Mouse (Mus musculus) limb, embryonic 12.5 days (tissue): ENCODE data around the gene Cep295nl. TPM values are rescaled to one million over a fixed set of nuclear protein-coding genes. Genes with fewer than 3 reads are reported as not detected.
A peak's percentile ranks its signal among the peaks of the same experiment; 100 is the strongest.

Source experiments
- ATAC-seq: fragments of 200-750 bp; cut with Nextera tagmentation; 2 replicates; pipeline ENCODE4 v1.8.0; 2017; ENCODE audit warnings: low read depth, moderate TSS enrichment; ENCODE audit not compliant: insufficient number of reproducible peaks, insufficient read depth, low FRiP score, low TSS enrichment
- H3K27ac ChIP-seq: fragments of 300-500 bp; sonication (generic); 2 replicates; pipeline ENCODE4 v1.5.1; 2016; ENCODE audit warnings: mild to moderate bottlenecking, moderate library complexity
- H3K27me3 ChIP-seq: fragments of 300-500 bp; sonication (generic); 2 replicates; pipeline ENCODE4 v1.6.1; 2016; ENCODE audit warnings: mild to moderate bottlenecking, moderate library complexity
- H3K36me3 ChIP-seq: fragments of 300-500 bp; sonication (generic); 2 replicates; pipeline ENCODE4 v1.6.1; 2016; ENCODE audit warnings: mild to moderate bottlenecking, moderate library complexity
- H3K4me1 ChIP-seq: fragments of 300-500 bp; sonication (generic); replicated peaks from 2 replicates; pipeline ENCODE4 v1.6.1; 2016
- H3K4me2 ChIP-seq: fragments of 300-500 bp; sonication (generic); 2 replicates; pipeline ENCODE4 v1.6.1; 2016; ENCODE audit warnings: mild to moderate bottlenecking, moderate library complexity
- H3K4me3 ChIP-seq: fragments of 300-500 bp; sonication (generic); replicated peaks from 2 replicates; pipeline ENCODE4 v1.5.1; 2016; ENCODE audit warnings: mild to moderate bottlenecking
- H3K9ac ChIP-seq: fragments of 300-500 bp; sonication (generic); replicated peaks from 2 replicates; pipeline ENCODE4 v1.6.1; 2016; ENCODE audit warnings: mild to moderate bottlenecking, moderate library complexity
- H3K9me3 ChIP-seq: fragments of 300-500 bp; sonication (generic); 2 replicates; pipeline ENCODE4 v1.6.1; 2016; ENCODE audit warnings: mild to moderate bottlenecking, moderate library complexity
- WGBS: fragments of 180-500 bp; shearing (Covaris S2); methylation state at CpG from one replicate; pipeline ENCODE4 v1.1.7; 2016; 5-methylcytosine and 5-hydroxymethylcytosine counted together
- polyA plus RNA-seq: library from polyadenylated mRNA; unstranded; fragments of >200 nt; fragmentation: Nextera tagmentation; extraction: Ambion mirVana; gene quantifications from 2 replicates; pipeline ENCODE4 v1.2.1, GENCODE M21; 2016

Gene Cep295nl
- polyA plus RNA-seq, 1 experiment from 2014 or later: 0.59 TPM

DNA sequence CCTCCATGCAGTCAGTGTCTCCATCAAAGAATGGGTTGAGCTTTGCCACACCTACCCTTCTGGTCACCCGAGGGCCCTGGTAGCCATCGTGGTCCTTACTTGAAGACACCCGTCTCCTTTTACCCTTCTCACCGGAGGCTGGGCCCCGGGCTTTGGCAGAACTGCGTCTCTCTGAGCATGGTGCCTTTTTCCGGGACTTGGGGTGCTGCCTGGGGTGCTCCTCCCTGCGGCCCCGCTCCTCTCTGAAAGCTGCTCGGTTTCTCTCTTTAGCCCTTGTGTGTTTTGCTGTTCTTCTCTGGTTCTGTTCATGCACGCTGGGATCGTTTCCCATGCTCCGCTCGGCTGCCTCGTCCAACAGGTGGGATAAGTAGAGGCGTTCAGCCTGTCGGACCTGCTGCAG, 8.9 kb downstream of the Cep295nl start:
- Histone ChIP-seq H3K27me3 (no peaks in the 10 kb centered on the region), H3K4me2 (no peak overlapping the region), H3K36me3 (peaks cover 45% of the 10 kb centered on the region), H3K4me1 (peaks cover 12% of the 10 kb centered on the region), H3K4me3 (no peak overlapping the region), H3K9ac (no peak overlapping the region), H3K27ac (no peak overlapping the region), H3K9me3 (no peaks in the 10 kb centered on the region)
- no peak for ATAC-seq
- WGBS: 89% methylated on average over 17 of the region's 17 CpGs

DNA sequence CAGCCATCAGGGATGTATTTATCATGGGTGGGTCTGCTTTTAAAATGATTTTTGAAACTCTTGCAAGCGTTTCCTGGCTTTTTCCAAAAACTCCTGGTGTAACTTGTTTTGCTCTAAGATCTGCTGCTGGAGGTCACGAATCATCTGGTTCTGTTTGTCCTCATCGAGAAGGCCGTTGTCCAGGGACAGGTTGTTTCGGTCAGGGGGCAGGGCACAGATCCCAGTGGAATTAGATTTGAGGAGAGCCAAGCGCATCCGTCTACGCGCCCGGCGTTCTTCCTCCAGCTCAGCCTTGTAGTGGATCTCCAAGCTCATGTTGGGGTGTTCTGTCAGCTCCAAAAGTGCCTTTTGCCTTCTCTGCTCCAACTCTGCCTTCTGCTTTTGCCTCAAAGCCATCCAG, 9.9 kb downstream of the Cep295nl start:
- H3K27ac ChIP-seq: no peak overlapping the region
- peaks cover 45% of the 10 kb centered on the region for H3K36me3 ChIP-seq
- WGBS: 89% methylated on average over 11 of the region's 11 CpGs

DNA sequence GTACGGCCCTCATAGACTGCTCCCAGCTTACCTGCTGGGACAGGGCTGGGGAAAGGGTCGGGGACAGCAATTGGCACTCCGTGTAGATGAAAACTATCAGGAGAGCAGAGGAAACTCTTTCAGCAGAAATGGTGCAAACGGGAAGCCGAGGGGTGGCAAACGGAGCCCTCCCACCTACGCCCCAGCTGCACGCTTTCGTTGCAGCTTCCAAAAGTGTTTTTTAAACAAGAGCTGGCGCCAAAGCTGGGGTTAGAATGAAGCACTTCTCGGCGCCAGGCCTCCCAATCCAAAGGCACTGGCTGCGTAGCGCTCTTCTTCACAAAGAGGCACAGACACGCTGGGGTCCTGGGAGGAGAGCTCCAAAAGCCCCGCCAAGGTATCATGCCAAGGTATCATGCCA, 11.5 kb downstream of the Cep295nl start:
- Histone ChIP-seq H3K4me2 (no peak overlapping the region), H3K27me3 (no peaks in the 10 kb centered on the region), H3K9me3 (no peaks in the 10 kb centered on the region), H3K27ac (no peak overlapping the region), H3K36me3 (peaks cover 45% of the 10 kb centered on the region), H3K9ac (no peak overlapping the region), H3K4me3 (no peak overlapping the region), H3K4me1 (peaks cover 37% of the 10 kb centered on the region)
- no peak for ATAC-seq
- 95% methylated on average over 16 of the region's 16 CpGs for WGBS

More for the DNA sequence above, 9.9 kb downstream of the Cep295nl start:
- Histone ChIP-seq H3K4me1 (peaks cover 22% of the 10 kb centered on the region), H3K27me3 (no peaks in the 10 kb centered on the region), H3K4me2 (no peak overlapping the region), H3K9me3 (no peaks in the 10 kb centered on the region), H3K9ac (no peak overlapping the region), H3K4me3 (no peak overlapping the region)
- no peak for ATAC-seq

DNA sequence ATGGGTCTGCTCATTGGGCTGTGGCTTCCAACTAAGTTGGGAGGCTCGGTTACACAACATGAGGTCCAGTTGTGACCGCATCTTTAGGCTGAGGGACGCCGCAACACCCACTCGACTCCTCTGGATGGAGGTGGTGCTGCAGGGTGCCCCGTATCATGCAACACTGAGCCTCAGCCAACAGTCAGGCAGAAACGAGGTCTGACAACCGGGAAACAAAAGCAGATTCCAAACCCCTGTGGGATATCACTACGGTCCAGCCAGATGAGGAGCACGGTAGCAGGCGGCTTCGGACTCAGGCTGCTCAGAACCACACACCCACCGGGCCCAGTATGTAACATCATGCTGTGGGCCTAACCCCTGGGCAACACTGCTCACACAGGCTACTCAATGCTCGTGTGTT, 11.9 kb downstream of the Cep295nl start:
- no peak overlapping the region for H3K9ac ChIP-seq
- peaks cover 45% of the 10 kb centered on the region for H3K36me3 ChIP-seq
- H3K4me3 ChIP-seq: no peak overlapping the region
- no peak overlapping the region for H3K4me2 ChIP-seq
- WGBS: 96% methylated on average over 14 of the region's 14 CpGs
- ATAC-seq: no peak
- H3K27ac ChIP-seq: no peak overlapping the region
- no peaks in the 10 kb centered on the region for H3K27me3 ChIP-seq
- H3K9me3 ChIP-seq: no peaks in the 10 kb centered on the region
- H3K4me1 ChIP-seq: peaks cover 38% of the 10 kb centered on the region

DNA sequence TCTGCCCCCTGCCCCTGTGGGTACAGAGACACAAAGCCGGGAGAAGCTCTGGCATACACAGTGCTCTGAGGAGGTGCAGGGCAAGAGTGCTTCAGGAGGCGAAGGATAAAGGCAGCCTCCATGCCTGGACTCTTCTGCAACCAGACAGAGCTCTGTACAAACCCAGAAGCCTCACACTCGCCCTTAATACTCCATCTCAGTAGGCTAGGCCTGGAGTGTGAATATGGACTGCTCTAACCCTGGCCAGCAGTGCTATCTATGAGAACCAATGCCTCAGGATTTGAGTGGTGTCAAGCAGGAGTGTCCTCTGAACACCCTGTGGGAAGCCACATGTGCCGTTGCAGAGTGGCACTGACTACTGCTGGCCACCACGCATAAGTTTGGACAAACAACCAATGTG, 13.4 kb downstream of the Cep295nl start:
- Histone ChIP-seq H3K9me3 (no peaks in the 10 kb centered on the region), H3K36me3 (peaks cover 44% of the 10 kb centered on the region), H3K4me1 (peaks cover 52% of the 10 kb centered on the region), H3K9ac (no peak overlapping the region), H3K27me3 (no peaks in the 10 kb centered on the region), H3K27ac (no peak overlapping the region), H3K4me3 (no peak overlapping the region), H3K4me2 (no peak overlapping the region)
- ATAC-seq: no peak
- WGBS: 91% methylated on average over 5 of the region's 5 CpGs

DNA sequence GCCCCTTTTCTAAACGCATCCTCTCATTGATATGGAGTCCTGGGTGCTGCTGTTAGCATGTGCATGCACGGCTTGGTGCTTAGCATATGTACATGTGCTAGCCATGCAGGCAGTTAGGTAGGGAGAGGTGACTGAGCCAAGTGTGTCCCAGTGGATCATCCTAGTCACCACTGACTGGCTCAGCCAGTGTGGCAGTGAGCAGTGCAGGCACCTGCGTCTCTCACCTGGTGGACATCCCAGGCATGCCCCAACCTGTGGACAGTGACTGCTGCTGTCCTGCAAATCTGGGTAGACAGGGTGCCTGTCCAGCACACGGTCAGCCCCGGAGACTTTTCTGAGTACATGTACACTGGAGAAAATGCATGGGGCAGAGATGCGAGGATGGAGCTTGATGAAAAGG, 13.8 kb downstream of the Cep295nl start:
- Histone ChIP-seq H3K27me3 (no peaks in the 10 kb centered on the region), H3K9ac (no peak overlapping the region), H3K4me2 (no peak overlapping the region), H3K9me3 (no peaks in the 10 kb centered on the region), H3K4me1 (peaks cover 56% of the 10 kb centered on the region), H3K27ac (no peak overlapping the region), H3K36me3 (peaks cover 40% of the 10 kb centered on the region), H3K4me3 (no peak overlapping the region)
- ATAC-seq: no peak
- 94% methylated on average over 6 of the region's 6 CpGs for WGBS

DNA sequence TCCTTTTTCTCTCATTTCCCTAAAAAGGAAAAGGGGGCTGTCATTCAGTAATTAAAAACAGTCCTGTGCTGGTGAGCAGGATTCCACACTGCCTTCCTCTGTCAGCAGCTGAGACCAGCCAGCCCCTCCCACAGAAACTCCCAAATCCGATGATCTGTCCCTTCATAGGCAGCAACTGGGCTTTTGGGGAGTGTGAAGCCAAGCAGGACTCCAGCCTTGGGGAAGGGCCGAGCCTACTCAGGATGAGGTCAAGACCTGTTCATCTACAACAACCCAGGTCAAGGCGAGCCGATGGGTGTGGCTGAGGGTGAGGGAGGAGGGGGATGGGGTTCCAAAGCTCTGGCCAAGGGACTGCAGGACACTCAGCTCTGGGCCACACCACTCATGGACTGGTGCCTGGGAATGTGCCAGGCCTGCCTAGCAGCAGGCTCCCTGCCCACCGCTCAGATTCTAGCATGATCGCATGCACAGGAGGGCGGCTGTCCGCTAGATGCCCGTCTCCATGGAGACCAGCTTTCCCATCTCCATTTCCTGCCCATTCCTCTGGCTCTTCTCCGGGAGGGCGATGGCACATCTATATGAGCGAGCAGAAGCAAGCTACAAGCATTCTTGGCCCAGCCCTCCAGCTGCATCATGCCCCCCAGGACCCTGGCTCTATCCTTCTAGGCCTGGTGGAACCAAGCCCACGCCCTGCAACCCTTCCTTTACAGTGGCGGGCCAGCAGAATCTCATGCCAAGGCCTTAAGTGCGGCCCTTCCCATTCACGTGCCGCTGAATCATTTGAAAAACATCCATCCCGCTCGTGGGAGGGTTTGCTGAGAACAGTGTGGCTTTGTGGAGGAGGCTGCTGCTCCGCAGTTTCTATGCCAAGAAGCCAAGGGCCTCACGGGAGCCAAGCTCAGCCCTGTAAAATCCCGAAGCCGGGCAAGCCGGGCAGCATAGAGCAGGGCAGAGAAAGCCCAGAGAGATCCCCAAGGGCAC, 15.0 kb downstream of the Cep295nl start:
- peak overlapping the region; percentile 30 for H3K4me2 ChIP-seq
- H3K9me3 ChIP-seq: no peaks in the 10 kb centered on the region
- no peaks in the 10 kb centered on the region for H3K27me3 ChIP-seq
- 0 out of 2 replicates have a peak overlapping the region, but pooled peaks have one; percentile 3 for H3K4me3 ChIP-seq
- H3K36me3 ChIP-seq: peaks cover 27% of the 10 kb centered on the region
- H3K27ac ChIP-seq: peak overlapping the region; percentile 80
- H3K4me1 ChIP-seq: peaks cover 62% of the 10 kb centered on the region
- 0 out of 2 replicates have a peak overlapping the region, but pooled peaks have one; percentile 14 for H3K9ac ChIP-seq
- 62% methylated on average over 24 of the region's 24 CpGs for WGBS
- ATAC-seq: no peak

DNA sequence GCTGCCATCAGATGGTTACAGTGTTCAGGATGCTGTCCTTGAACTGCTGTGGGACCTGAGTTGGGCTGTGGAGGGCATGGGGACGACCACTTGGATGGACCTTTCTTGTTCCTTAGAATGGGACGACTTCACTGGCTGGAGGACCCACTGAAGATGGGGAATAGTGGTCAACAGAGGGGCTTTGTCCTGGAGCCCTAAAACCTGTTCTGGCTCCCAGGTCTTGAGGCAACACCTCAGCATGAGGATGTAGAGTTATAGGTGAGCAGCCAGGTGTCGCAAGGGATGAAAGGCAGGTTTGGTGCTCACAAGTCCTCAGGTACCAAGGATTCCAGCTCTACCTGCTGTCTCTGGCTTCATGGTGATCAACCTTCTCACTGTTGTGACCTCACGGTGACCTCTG, 15.8 kb downstream of the Cep295nl start:
- H3K27me3 ChIP-seq: no peaks in the 10 kb centered on the region
- H3K36me3 ChIP-seq: peaks cover 19% of the 10 kb centered on the region
- 0 out of 2 replicates have a peak overlapping the region, but pooled peaks have one; percentile 80 for H3K27ac ChIP-seq
- no peak overlapping the region for H3K9ac ChIP-seq
- ATAC-seq: no peak
- WGBS: 66% methylated on average over 4 of the region's 4 CpGs
- no peaks in the 10 kb centered on the region for H3K9me3 ChIP-seq
- no peak overlapping the region for H3K4me2 ChIP-seq
- H3K4me3 ChIP-seq: no peak overlapping the region
- H3K4me1 ChIP-seq: peaks cover 61% of the 10 kb centered on the region

DNA sequence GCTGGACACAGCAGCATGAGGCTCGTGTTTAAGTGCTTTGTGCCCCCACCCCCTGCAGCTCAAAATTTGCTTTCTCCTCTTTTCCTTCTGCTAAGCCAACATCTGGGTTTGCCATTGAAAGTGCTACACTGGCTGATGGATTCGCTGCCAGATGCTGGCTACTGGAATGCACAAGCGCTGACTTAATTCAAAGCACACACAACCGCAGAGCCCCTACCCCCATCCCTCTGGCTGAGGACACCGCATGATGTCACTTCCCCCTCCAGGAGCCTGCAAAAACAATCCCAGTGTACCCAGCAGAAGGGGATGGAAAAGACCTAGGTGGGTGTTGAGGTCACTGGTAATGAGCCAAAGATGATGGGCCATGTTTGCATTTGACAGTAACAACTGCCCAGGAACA, 17.8 kb downstream of the Cep295nl start:
- Histone ChIP-seq H3K4me1 (peaks cover 64% of the 10 kb centered on the region), H3K9me3 (no peaks in the 10 kb centered on the region), H3K27me3 (no peaks in the 10 kb centered on the region), H3K27ac (peak overlapping the region; percentile 91), H3K9ac (no peak overlapping the region), H3K4me2 (peak overlapping the region; percentile 19), H3K36me3 (peaks cover 13% of the 10 kb centered on the region), H3K4me3 (no peak overlapping the region)
- peak; percentile 29; the same call in 1 of the 2 replicates for ATAC-seq
- WGBS: 11% methylated on average over 5 of the region's 5 CpGs

DNA sequence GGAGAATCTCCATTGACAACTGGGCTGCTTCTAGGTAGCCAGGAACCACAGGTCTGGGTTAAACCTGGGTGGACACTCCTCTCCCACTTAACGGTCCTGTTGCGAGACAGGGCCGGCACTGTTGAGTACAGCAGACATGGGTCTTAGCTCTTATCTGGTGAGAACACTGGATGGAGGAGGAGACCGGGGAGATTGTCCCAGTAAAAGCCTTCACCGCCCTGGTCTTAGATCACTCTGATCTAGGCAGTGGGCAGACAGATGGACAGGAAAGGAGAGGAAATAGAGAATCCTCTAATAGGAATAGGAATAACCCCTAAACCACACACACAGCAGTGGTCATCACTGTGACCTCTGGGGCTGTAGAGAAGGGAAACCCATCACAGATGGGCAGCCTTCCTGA, 18.3 kb downstream of the Cep295nl start:
- H3K4me3 ChIP-seq: no peak overlapping the region
- no peak for ATAC-seq
- WGBS: 74% methylated on average over 5 of the region's 5 CpGs
- peak overlapping the region; percentile 91 for H3K27ac ChIP-seq
- peak overlapping the region; percentile 19; the same call in 1 of the 2 replicates for H3K4me2 ChIP-seq
- peaks cover 64% of the 10 kb centered on the region for H3K4me1 ChIP-seq
- H3K27me3 ChIP-seq: no peaks in the 10 kb centered on the region
- H3K9me3 ChIP-seq: no peaks in the 10 kb centered on the region
- H3K9ac ChIP-seq: no peak overlapping the region; the same call in 1 of the 2 replicates
- H3K36me3 ChIP-seq: peaks cover 18% of the 10 kb centered on the region

DNA sequence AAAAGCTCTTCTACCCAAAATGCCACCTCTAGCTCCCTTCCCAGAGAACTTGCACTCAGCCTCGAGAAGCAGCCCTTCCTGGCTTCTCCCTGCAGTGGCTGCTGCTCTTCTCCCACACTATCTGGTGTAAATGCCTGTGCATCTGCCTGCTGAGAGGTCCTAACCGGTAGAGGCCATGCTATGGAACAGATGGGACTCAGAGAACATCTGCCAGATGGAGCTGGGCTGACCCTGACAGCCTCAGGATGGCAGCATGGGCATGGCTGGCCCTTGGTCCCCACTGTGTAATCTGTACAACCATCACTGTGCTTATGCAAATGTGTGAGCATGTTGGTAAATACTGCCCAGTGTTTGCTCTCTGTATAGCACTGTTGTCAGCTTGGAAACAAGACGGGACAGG, 19.7 kb downstream of the Cep295nl start:
- no peak overlapping the region for H3K4me3 ChIP-seq
- no peak for ATAC-seq
- no peaks in the 10 kb centered on the region for H3K27me3 ChIP-seq
- H3K4me1 ChIP-seq: peaks cover 57% of the 10 kb centered on the region
- H3K27ac ChIP-seq: no peak overlapping the region
- no peak overlapping the region for H3K4me2 ChIP-seq
- peaks cover 32% of the 10 kb centered on the region for H3K36me3 ChIP-seq
- no peaks in the 10 kb centered on the region for H3K9me3 ChIP-seq
- 58% methylated on average over 3 of the region's 3 CpGs for WGBS
- H3K9ac ChIP-seq: 0 out of 2 replicates have a peak overlapping the region, but pooled peaks have one; percentile 12
